Mouse (Mus musculus): ENCODE results near the gene Entpd5.
"Not testable (repeated sequence)": the region's sequence is repeated elsewhere in the genome, so short reads cannot be mapped to it uniquely, and the experiment has no call there.

Entpd5 gene

GRCm38 (mm10) chr12:84399135-84399534 lies 9.7 kb downstream of the Entpd5 start:
- no peak for DNase-seq (ENCODE audit: low spot score)

GRCm38 (mm10) chr12:84398629-84399028 lies 10.2 kb downstream of the Entpd5 start:
- DNase-seq (ENCODE audit: low spot score): no peak

- no peak for DNase-seq (ENCODE audit: low spot score)
Measured at GRCm38 (mm10) chr12:84397685-84398084, 11.1 kb downstream of the Entpd5 start.

GRCm38 (mm10) chr12:84396947-84397679 lies 11.7 kb downstream of the Entpd5 start:
- no peak for DNase-seq (ENCODE audit: low spot score)

GRCm38 (mm10) chr12:84393847-84394246 lies 15.0 kb downstream of the Entpd5 start:
- DNase-seq (ENCODE audit: low spot score): no peak

GRCm38 (mm10) chr12:84392681-84393080 lies 16.1 kb downstream of the Entpd5 start:
- no peak for DNase-seq (ENCODE audit: low spot score)

GRCm38 (mm10) chr12:84390336-84390735 lies 18.5 kb downstream of the Entpd5 start:
- DNase-seq (ENCODE audit: low spot score): no peak

GRCm38 (mm10) chr12:84388774-84389400 lies 19.9 kb downstream of the Entpd5 start:
- no peak for DNase-seq (ENCODE audit: low spot score)

GRCm38 (mm10) chr12:84388097-84388496 lies 20.7 kb downstream of the Entpd5 start:
- peak; percentile 27 for DNase-seq (ENCODE audit: low spot score)

GRCm38 (mm10) chr12:84385408-84385807 lies 23.4 kb downstream of the Entpd5 start:
- no peak for DNase-seq (ENCODE audit: low spot score)

- peak; percentile 72 for DNase-seq (ENCODE audit: low spot score)
Measured at GRCm38 (mm10) chr12:84384644-84385081, 24.2 kb downstream of the Entpd5 start.

- no peak for DNase-seq (ENCODE audit: low spot score)
Measured at GRCm38 (mm10) chr12:84382369-84382768, 26.5 kb downstream of the Entpd5 start.

GRCm38 (mm10) chr12:84373831-84374481 lies 34.9 kb downstream of the Entpd5 start:
- DNase-seq (ENCODE audit: low spot score): no peak

- DNase-seq (ENCODE audit: low spot score): no peak
Measured at GRCm38 (mm10) chr12:84371647-84372046, 37.2 kb downstream of the Entpd5 start.

- no peak for DNase-seq (ENCODE audit: low spot score)
Measured at GRCm38 (mm10) chr12:84366971-84367370, 41.9 kb downstream of the Entpd5 start.

GRCm38 (mm10) chr12:84365137-84365536 lies 43.7 kb downstream of the Entpd5 start:
- no peak for DNase-seq (ENCODE audit: low spot score)

- DNase-seq (ENCODE audit: low spot score): no peak
Measured at GRCm38 (mm10) chr12:84364291-84364690, 44.5 kb downstream of the Entpd5 start.

GRCm38 (mm10) chr12:84362872-84363271 lies 46.0 kb downstream of the Entpd5 start:
- no peak for DNase-seq (ENCODE audit: low spot score)

- peak; percentile 98 for DNase-seq (ENCODE audit: low spot score)
Measured at GRCm38 (mm10) chr12:84361555-84362489, 47.0 kb downstream of the Entpd5 start, which contains the start of the genes Coq6 and Fam161b. Gene Coq6, plus strand, starts transcription at chr12:84361657. Gene Fam161b, minus strand, starts transcription at chr12:84361833.

- DNase-seq (ENCODE audit: low spot score): not testable (repeated sequence)
Measured at GRCm38 (mm10) chr12:84358699-84359098, 50.1 kb downstream of the Entpd5 start.

- peak; percentile 8 for DNase-seq (ENCODE audit: low spot score)
Measured at GRCm38 (mm10) chr12:84347192-84347591, 61.6 kb downstream of the Entpd5 start.
